Mouse (Mus musculus) c-Kit-positive CD71-positive TER-119-negative erythroid progenitor cells, embryonic 14.5 days (primary cell): Measurements from ENCODE around the gene Casc1.

Experiments used
- DNase-seq: peaks from one replicate; pipeline ENCODE4 v3.0.0-alpha.2; 2013; ENCODE audit warnings: low read depth

Casc1 gene

DNA sequence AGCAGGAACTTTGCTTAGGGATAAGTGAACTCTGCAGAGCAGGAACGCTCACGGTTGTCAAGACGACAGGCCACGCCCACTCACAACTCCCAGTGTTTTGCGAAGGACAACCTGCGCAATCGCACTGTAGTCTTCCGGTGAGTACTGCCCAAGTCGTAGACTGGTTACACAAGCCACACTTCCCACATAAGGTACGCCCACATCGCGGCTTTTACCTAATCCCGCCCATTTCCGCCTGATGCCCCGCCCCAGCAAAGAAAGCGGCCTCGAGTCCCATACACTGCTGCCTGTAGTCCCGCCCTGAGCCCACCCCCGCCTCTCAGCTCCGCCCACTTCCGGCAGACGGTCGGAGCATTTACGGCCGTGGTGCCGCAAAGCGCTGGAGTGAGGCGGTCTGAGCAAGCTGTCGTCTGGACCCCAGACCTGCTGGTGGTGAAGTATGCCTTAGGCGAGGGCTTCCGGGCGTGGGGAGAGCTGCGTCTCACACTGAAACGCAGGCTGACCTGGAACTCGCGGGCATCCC is at the start of gene Casc1, which contains the start of gene Etfrf1:
TSS of gene Casc1 (minus strand) at position 190 of the 523 bp plus-strand sequence.
TSS of gene Etfrf1 (plus strand) at position 319 of the 523 bp plus-strand sequence.
- peak; percentile 99 for DNase-seq

DNA sequence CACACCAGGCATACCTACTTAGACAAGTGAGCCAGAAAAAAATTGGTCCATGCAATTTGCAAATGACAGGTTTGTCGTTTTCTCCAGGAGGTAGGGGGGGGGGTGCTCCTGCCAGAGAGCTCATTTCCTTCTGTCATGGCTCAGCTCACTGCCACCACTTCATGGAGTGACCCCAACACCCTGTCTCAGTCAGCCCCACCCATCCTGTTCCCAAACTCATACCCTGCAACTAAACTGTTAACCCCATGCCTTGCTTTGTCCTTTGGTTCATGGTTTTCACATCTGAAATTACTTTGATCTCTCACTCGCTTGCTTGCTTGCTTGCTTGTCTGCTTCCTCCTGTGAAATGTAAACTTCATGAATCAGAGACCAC is 45.9 kb upstream of the Casc1 start:
- DNase-seq = no peak

DNA sequence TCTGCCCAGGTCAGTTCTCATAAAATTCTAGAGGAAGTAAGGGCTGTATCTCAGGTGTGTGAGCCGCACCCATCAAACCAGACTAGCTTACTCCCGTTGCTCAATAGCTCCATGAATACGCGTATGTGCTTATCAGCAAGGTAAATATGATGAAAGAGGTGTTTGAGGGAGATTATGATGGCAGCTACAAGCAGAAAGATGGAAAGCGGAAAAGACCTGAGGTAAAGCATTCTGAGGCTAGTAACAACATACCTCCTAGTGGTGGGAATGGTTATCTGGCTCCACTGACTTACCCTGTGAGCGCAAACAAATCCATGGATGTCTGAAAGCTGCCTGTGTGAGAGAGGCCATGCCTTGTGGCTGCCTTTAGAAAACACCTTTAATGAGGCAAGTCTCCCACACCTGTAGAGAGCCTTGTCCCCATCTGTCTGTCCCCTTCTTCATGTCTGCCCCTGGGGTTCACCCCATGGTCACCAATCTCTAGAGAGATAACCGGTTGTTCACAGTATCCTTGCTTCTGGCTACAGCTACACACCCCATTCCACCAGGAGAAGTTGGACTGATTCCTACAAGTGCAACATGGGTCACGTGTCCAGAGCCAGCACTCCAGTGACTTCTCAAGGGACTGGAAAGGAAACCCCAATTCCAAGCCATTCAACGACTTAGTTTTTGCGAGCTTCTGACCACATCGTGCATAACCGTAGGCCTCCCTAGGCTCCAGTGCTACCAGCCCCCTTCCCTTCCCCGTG is 45.3 kb upstream of the Casc1 start:
- no peak for DNase-seq

DNA sequence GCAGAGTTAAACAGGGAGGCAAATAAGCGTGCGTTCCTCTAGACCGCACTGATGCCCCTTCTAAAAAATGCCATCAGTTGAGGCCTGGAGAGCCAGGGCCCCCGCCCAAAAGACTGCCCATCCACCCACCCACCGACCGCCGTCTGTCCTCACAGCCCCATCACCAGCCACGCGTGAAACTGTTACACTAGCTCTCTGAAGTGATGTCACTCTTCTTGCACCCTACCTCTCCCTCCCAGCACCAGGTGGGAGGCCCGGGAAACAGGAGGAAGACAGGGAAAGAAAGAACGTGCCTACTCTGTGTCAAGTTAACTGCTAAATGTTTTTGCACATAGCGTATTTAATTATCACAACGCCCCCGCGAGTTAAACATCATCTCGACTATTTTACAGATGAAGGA is 40.0 kb upstream of the Casc1 start:
- no peak for DNase-seq

DNA sequence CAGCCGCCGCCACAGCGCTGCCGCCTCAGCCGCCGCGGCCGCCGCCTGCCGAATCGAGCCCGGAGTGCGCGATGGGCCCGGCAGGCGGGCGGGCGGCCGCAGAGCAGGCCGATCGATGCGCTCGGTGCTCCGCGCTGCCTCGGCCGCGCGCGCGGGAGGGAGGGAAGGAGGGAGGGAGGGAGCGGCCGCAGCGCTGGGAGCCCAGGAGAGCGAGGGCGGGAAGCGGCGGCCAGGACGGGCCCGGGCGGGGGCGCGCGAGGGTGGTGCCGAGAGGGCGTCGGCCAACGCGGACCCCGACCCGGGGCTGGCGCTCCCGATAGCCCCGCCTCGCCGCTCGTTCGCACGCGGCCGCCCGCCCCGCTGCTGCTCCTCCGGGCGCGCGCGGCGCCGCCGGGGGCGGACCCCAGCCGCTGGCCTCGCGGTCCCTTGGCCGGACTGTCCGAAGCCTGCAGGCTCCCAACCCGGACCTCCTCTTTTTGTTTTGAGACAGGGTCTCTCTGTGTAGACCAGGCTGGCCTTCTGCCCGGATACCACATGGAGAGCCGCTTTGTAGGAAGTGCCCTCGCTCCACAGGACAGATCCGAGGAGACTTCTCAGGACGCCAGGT is 39.5 kb upstream of the Casc1 start, which contains the start of gene Kras:
TSS of gene Kras (minus strand) at position 55 of the 607 bp plus-strand sequence.
- peak; percentile 81 for DNase-seq

DNA sequence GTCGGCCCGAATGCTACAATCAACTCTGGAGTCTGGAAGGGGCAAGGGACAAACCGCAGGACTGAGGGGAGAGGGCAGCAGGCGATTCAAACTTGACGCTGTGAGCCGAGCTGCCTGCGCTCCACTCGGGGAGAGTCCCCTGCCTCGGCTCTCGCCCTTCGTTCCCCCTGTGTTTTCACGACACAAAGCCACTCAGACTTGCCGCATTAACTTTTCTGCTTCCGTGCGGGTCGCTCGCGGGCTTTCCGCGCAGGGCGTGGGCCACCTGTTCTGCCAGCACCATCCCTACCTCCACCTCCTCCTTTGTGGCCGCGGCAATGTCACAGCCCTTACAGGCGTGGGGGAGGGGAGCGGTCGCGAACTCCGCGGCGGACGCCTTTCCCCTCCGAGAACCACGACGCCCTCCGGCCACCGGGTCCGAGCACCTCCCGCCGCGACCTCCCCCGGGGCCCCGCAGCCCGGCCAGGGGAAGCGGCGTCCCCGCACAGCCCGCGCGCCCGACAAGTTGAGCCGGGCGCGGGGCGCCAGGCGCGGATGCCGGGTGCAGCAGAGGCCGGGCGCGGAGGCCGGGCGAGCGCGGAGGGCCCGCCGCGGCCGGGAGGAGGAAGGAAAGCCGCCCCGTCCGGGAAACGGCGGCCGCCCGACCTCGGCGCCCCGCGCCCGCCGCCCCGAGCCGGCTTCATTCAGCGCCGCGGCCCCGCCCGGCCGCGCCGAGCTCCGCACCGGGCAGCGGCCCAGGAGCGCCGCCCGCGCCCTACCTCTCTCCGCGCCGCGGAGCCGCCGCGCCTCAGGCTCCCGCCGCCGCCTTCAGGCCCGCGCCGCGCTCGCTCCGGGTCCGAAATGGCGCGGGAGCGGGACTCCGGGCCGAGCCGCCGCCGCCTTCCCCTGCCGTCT is 38.7 kb upstream of the Casc1 start:
- DNase-seq = no peak

DNA sequence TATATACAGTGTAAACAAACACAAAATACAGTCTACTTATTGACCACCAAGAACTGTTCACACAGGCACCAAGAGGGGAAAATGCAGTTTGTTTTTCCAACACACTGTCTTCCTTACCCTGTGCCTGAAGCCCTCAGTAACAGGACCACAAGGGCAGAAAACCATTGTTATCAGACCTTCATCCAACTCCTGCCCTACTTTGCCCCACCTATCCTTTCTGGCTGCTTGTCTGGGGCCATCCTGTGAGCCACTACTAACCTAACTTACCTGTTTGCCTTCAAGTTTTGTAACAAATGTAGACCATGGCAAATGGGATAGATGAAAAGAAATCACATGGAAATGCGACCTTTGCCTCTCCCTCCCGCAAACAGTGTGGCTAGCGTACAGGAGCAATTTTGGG is 37.1 kb upstream of the Casc1 start:
- no peak for DNase-seq

DNA sequence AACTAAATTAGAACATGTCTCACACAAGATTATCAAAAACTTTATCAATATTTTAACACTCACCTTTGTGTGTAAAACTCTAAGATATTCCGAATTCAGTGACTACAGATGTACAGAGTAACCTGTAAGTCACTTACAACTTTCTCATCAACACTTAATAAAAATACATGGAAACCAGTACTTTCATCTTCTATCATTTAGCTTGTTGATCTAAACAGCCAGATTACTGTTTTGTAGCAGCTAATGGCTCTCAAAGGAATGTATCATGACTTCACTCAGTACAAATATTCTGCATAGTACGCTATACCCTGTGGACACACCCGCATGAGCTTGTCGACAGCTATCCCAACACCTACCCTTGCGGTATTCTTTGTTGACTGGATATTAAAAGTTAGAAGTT is 36.0 kb upstream of the Casc1 start:
- DNase-seq = no peak

DNA sequence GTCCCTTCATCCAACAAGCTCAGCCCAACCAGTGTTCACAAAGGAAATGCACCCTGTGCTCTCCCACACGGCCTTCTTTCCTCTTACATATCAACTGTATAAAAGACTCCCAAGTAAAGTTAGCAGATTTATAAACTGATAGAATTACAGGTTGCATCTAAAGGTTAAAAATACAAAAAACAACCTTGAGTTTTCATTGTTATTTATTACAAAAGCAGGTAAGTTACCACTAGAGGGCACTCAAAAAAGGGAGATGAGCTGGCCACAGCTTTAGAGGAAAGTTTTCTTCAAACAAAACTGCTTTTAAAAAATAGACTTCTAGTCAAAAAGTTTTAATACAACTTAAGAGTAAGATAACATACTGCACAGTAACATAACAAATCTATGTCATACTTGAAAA is 31.7 kb upstream of the Casc1 start:
- no peak for DNase-seq

GRCm38 (mm10) chr6:145240285-145240684 is 29.5 kb upstream of the Casc1 start:
- no peak for DNase-seq

DNA sequence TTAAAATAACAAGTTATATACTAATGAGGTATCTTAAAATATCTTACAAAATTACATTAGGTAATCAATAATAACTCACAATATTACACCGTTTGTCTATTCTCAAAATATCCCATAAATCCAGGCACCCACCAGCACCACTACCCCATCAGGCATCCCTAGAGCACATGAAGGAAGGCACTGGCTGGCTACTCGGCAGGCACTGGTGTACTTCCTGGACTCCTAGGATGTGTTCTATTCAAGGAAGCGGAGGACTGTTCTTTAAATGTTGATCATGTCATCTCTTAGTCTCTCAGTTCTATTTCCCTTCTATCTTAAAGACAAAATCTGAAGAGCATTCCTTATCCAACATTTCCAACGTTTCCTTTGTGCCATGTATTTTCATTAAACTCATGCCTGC is 26.3 kb upstream of the Casc1 start:
- no peak for DNase-seq

DNA sequence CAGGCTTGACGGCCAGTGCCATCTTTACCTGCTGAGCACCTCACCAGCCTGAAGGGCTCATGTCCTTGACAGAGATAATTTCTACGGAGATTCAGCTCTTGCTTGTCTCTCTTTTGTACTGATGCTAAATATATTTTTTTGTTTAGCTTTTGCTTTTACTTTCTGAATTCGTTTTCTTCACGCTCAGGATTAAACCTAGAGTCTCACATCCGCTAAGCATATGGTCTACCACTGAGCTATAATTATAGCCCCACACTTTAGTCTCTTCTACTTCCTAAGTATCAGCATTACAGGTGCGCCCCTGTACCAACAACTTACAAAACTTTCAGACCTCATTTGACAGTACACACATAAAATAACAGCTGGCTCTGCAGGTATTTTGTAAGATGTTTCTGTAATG is 24.6 kb upstream of the Casc1 start:
- no peak for DNase-seq

DNA sequence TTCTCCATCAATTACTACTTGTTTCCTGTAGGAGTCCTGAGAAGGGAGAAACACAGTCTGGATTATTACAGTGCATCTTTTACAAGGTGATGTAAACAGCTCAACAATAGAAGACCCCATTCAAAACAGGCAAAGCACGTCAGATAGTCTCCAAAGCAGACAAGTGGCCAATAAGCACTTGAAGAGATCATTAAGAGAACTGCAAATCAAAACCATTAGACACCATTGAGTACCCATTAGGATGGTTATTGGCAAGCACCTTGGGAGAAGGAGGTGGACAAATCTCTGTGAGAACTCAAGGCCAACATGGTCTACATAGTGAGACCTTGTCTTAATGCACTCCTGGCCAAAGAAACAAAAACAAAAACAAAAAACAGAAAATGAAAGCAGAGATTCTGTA is 23.6 kb upstream of the Casc1 start:
- no peak for DNase-seq

DNA sequence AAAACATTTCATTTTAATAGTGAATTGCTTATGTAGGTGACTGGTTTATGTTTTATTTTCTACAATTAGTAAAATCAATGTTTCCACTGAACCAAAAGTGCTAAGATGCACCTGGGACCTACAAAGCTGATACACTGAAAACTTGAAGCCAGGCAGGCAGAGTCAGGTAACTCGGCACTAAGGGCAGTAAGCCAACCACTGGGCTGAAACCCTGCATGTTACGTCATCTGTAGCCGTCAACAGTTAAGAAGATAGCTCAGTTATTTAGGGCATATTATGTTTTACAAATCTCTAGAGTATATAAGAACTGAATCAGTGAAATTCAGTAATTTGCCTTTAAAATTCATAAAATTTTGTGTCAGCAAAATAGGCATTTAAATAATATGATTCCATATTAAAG is 15.5 kb upstream of the Casc1 start:
- no peak for DNase-seq

GRCm38 (mm10) chr6:145224246-145224645 is 13.4 kb upstream of the Casc1 start:
- no peak for DNase-seq

- no peak for DNase-seq
These were observed 5.0 kb upstream of the Casc1 start for GRCm38 (mm10) chr6:145215826-145216225.

DNA sequence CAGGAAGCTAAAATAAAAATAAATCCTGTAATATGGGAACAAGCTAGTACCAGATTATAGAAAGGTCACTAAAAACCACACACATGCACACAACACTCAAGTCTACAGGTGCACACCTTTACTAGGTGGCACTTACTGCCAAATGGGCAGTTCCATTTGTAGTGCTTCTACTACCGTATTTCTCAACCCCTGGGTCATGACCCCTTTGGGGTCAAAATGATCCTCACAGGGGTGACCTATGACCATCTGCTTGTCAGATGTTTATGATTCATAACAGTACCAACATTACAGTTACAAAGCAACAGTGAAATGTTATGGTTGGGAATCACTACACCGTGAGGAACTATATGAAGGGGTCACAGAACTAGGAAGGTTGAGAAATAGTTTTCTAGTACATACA is 3.1 kb upstream of the Casc1 start:
- no peak for DNase-seq

DNA sequence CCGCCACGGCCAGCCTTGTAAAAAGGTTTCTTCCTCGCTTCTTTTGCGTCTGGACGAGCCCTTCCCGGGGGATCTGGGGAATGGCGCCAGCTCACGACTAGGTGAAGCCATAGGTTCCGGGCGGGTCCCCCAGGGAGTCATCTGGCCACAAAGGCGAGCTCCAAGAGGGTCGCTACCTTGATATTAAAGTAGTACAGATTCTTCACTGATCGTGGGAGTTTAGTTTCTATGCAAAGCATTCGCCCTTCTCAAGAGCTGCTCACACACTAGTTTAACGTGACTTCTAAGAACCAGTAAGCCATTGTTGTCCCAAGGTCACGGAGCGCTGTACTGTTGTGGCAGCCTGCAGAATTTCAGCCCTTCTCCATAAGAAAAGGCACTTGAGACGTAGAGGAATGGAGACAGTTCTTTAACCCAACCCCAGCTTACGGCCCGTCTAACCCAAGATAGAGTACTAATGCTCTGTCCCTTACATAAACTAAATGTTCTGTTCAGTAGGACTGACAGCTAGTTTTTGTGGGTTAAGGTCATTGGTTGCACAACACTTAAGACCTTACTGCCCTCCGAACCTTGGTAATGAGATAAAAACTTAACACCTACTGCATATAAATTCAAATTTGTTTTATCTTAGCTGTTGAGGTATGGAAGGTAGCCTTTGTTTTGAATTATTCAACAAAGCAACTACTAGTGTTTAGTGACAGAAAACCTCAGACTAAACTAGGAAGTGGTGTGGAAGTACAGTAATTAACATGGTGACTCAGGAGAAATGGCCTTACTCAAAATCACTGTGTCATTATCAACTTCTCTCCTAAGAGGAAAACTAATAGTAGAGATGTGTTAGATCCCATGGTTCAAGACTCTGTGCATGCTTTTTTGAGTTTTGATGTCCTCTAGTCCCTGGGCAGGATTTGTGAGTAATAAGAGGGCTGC is 836 bp upstream of the Casc1 start:
- DNase-seq = no peak

DNA sequence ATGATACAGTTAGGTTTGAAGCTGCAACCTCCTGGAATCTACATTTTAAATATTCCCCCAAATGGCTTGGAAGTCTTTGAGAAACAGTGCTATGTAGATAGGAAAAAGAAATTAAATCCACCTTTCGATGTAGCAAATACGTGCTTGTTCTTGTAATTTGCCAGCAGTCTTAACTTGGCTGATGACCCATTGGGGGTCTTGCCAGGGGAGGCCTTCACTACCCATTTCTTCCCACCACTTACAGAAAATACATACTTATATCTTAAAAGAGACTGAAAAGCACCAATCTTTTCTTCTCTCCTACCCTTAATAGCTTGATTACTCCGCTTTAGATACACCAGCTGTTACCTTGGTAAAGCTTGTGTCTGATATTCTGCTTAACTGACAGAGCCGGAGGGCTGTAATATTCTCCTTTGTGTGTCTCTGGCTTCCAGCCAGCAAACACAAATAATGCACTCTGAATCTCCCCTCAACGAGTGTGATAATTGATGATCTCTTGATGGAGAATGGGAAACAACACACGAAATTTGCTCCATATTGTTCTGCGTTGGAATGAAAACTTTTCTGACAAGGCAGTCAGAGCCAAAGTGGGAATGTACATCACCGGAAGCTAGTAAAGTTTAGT is 637 bp downstream of the Casc1 start:
- no peak for DNase-seq

- no peak for DNase-seq
These were observed 5.7 kb downstream of the Casc1 start for GRCm38 (mm10) chr6:145205142-145205541.

DNA sequence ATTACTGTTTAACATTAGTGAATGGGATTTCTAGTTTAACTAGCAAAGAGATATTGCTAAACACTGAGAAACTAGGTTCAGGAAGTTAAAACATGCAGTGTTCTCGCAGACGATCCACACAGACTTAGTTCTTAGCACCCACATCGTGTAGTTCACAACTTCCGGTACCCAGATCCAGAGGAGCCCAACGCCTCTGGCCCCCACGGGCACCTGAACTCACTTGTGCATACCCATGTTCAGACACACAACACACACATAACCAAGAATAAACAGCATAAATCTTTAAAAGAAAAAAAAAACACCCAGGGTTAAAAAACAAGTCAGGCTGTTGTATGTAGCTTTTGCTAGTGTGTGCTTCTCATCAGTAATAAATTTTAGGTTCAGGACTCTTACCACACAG is 6.4 kb downstream of the Casc1 start:
- DNase-seq = no peak
